Mouse (Mus musculus): ENCODE measurements around the gene Zfp541.

Gene Zfp541

GRCm38 (mm10) chr7:16044531-16044930, 17.1 kb upstream of the Zfp541 start:
- DNase-seq (ENCODE audit: low spot score) = peak; percentile 38

- DNase-seq (ENCODE audit: low spot score) = no peak
These were observed 16.1 kb upstream of the Zfp541 start for GRCm38 (mm10) chr7:16045538-16045937.

- DNase-seq (ENCODE audit: low spot score) = peak; percentile 54
These were observed 15.5 kb upstream of the Zfp541 start for GRCm38 (mm10) chr7:16046101-16046480.

GRCm38 (mm10) chr7:16046481-16047337, 14.9 kb upstream of the Zfp541 start:
- peak; percentile 80 for DNase-seq (ENCODE audit: low spot score)

GRCm38 (mm10) chr7:16047338-16048146, 14.1 kb upstream of the Zfp541 start, which contains the start of gene Bicra:
TSS of gene Bicra (minus strand) at chr7:16047921.
- DNase-seq (ENCODE audit: low spot score) = peak; percentile 95

- DNase-seq (ENCODE audit: low spot score) = peak; percentile 97
These were observed 13.4 kb upstream of the Zfp541 start for GRCm38 (mm10) chr7:16048164-16048564.

GRCm38 (mm10) chr7:16048675-16049575, 12.7 kb upstream of the Zfp541 start:
- no peak for DNase-seq (ENCODE audit: low spot score)

GRCm38 (mm10) chr7:16049576-16049915, 12.1 kb upstream of the Zfp541 start:
- DNase-seq (ENCODE audit: low spot score) = no peak

GRCm38 (mm10) chr7:16050600-16050999, 11.0 kb upstream of the Zfp541 start:
- no peak for DNase-seq (ENCODE audit: low spot score)

GRCm38 (mm10) chr7:16051883-16052595, 9.6 kb upstream of the Zfp541 start:
- peak; percentile 87 for DNase-seq (ENCODE audit: low spot score)

GRCm38 (mm10) chr7:16052684-16053083, 8.9 kb upstream of the Zfp541 start:
- peak; percentile 98 for DNase-seq (ENCODE audit: low spot score)

- DNase-seq (ENCODE audit: low spot score) = no peak
These were observed 8.5 kb upstream of the Zfp541 start for GRCm38 (mm10) chr7:16053105-16053504.

GRCm38 (mm10) chr7:16054966-16055365, 6.6 kb upstream of the Zfp541 start:
- no peak for DNase-seq (ENCODE audit: low spot score)

GRCm38 (mm10) chr7:16055665-16056064, 5.9 kb upstream of the Zfp541 start:
- no peak for DNase-seq (ENCODE audit: low spot score)

GRCm38 (mm10) chr7:16056459-16057135, 5.0 kb upstream of the Zfp541 start:
- DNase-seq (ENCODE audit: low spot score) = no peak

- DNase-seq (ENCODE audit: low spot score) = no peak
These were observed 4.5 kb upstream of the Zfp541 start for GRCm38 (mm10) chr7:16057136-16057534.

- DNase-seq (ENCODE audit: low spot score) = no peak
These were observed 446 bp downstream of the Zfp541 start for GRCm38 (mm10) chr7:16062099-16062420.

GRCm38 (mm10) chr7:16063490-16063889, 1.9 kb downstream of the Zfp541 start:
- DNase-seq (ENCODE audit: low spot score) = no peak

GRCm38 (mm10) chr7:16070846-16071245, 9.2 kb downstream of the Zfp541 start:
- DNase-seq (ENCODE audit: low spot score) = no peak

GRCm38 (mm10) chr7:16071906-16072305, 10.3 kb downstream of the Zfp541 start:
- no peak for DNase-seq (ENCODE audit: low spot score)

- no peak for DNase-seq (ENCODE audit: low spot score)
These were observed 18.3 kb downstream of the Zfp541 start for GRCm38 (mm10) chr7:16079947-16080346.

Data from testis, postnatal 10 days (tissue).